Mouse (Mus musculus) hindlimb bud, embryonic 11.5 days (tissue): ENCODE measurements around the gene Cntn5.

ENCODE experiments used
- DNase-seq: peaks from one replicate; pipeline ENCODE4 v3.0.0-alpha.2; 2012; ENCODE audit warnings: low read depth, low spot score; ENCODE audit errors: extremely low spot score

The Cntn5 gene

DNA sequence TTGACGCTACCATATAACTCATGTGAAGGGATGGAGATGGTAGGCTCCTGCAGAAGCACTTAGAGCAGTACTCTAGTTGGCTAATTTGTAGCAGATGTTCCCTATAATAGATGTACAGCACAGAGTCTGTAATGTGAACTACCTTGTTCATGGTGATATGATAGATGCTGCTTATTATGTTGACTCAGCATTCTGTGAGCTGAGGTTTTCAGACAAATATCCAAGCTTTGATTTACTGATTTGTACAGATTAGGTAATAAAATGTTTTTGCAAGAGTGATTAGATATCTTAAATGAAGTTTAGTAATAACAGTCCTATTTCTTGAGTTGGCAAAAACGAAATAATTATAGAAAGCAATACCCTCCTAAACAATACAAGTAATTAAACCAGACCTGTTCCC lies 1133.8 kb downstream of the Cntn5 start:
- no peak for DNase-seq

DNA sequence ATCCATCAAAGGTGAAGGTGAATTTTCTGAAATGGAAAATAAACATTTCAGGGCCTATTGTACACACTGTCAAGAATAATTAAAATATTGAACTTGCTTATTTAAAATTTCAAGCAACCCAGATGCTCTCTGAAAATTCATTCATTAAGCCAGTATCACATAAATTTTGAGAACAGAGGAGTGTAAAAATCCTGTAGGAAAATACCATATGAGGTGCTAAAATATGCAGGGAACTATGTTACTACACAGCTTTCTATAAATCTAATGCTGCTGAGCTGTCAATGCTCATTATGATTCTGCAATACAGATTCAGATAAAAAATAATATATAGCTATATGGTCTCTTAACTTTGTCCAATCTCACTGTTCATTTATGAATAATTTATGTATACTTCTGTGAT lies 1134.9 kb downstream of the Cntn5 start:
- no peak for DNase-seq

DNA sequence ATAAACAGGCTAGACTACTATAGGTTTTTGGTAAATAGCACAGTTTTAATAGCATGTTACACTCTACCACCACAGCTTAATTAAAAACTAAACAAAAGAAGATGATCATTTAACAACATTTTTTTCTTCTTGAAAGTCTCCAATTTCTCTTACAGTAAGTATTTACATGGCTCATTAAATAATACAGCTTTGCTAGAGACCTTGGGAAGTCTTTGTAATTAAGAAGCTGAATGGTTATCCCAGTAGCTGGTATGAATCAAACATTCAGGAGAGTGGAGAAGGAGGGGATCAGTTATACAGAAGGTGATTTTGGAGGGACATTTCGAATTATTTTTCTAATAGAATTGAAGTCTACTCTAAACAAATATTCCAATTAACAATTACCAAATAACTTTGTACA lies 1186.4 kb downstream of the Cntn5 start:
- DNase-seq = no peak

DNA sequence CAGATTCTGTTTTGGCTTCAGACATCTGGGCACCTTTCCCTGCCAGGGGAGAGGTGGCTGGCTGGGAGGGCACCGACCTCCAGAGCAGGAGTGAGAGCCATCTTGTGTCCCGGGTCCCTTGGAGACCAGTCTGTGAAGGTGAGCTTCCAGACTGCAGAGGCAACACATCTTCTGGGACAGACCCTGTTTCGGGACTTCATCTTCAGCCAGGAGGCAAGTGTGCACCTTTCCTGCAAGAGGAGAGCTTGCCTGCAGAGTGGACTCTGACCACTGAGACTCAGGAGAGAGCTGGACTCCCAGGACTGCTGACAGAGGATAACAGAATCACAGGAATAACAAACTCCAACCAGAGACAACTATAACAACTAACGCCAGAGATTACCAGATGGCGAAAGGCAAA lies 1195.9 kb downstream of the Cntn5 start:
- no peak for DNase-seq

DNA sequence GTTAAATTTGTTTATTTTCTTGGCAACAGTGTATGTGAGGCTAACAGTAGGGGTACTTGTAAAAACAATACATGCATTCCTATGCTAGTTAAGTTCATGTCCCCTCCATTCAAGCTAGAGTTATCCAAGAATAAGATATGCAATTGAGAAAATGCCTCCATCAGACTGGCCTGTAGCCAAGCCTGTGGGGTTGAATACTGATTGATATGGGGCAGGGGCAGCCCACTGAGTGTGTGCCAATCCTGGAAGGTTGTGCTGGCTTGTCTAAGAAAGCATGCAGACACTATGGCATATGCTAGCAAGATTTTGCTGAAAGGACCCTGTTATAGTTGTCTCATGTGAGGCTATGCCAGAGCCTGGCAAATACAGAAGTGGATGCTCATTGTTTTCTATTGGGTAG lies 1196.8 kb downstream of the Cntn5 start:
- DNase-seq = no peak

DNA sequence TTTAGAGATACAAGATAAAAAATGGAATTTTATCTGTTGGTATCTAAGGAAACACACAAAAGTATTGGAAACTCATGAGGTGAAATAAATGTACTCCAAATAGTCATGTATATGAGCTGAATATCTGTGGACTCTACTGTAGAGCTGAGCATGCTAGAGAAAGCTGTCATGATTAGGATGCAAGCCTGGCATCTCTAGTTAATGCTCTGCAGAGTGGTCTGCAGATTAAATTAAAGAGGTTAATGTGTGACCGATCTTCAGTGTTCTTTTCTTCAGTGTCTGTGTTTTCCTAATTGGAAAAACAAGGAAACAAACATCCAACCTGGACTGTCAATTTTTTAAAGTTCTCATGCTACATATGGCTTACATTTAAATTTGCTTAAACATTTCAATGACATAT lies 1199.4 kb downstream of the Cntn5 start:
- DNase-seq = no peak

DNA sequence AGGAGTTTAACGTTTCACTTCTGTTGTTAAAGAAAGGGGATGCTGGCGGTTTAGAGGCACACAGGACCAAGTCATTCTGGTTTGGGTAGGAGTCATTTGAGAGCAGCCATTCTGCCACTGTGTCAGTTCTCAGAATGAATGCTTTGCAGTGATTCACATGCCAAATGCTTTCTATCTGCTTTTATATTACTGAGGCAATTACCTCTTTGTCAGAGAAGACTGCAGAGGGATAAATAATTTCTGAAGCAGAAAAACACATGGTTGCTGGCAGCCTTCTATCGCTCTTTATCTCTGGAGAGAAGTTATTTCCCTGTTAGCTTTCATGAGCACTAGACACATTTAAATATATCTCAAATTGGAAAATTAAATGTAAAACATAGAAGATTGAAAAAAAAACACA lies 1207.9 kb downstream of the Cntn5 start:
- no peak for DNase-seq

DNA sequence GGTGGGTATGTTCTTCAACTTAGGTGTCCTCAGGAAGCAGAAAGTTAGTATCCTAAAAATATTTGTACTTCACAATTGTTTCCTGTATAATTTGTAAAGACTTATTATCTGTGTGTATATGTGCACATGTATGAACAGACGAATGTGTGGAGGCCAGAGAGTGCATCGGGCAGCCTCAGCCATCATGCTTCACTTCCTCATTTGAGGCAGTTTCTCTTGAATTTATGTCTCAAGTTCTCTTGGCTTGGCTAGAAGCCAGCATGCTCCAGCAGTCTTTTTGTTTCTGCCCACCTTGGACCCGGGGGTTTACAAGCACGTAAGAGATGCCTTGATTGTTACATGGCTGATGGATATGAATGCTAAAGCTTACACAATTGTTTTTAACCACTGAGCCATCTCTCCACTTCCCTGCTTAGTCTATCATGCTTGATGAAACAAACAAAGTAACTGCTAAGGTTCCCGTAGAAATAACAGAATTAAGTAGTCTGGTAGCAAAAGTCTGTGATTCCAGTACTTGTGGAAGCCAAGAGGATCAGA lies 1222.2 kb downstream of the Cntn5 start:
- DNase-seq = no peak

DNA sequence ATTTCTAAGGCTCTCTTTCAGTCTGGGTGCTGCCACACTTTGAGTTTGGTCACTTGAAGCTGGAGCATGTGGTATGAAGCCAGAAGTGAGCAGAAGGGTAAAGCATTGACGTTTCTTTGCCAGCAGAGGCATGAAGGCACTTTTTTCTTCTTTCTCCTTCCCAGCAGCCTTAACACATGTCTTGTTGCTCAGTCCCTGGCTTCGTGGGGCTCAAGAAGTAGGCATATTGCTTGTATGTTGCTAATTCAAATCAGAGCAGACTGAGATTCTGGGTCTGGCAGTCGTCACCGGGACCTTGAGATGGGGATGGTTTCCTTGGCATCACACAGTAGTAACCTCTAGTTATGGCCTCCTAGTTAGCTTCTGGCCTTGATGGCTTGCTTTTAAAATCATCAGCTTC lies 1228.5 kb downstream of the Cntn5 start:
- no peak for DNase-seq

DNA sequence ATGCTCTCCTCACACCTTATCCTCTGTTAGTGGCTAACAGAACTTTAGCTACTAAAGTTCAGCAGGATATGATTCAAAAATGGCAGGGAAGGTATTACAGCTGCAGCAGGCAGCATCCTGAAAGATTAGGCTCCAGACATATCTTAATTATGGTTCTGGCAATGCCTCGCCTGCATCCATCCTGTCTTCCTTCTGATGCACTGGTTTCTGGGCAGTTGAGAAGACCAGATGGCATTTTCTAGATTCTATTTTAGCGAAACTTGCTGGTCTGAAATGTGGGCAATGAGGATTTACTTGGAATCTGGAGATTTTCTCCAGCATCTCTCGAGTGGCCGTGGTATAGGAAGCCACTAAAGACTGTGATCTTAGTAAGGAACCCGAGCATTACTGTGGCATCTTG lies 1230.0 kb downstream of the Cntn5 start:
- no peak for DNase-seq

DNA sequence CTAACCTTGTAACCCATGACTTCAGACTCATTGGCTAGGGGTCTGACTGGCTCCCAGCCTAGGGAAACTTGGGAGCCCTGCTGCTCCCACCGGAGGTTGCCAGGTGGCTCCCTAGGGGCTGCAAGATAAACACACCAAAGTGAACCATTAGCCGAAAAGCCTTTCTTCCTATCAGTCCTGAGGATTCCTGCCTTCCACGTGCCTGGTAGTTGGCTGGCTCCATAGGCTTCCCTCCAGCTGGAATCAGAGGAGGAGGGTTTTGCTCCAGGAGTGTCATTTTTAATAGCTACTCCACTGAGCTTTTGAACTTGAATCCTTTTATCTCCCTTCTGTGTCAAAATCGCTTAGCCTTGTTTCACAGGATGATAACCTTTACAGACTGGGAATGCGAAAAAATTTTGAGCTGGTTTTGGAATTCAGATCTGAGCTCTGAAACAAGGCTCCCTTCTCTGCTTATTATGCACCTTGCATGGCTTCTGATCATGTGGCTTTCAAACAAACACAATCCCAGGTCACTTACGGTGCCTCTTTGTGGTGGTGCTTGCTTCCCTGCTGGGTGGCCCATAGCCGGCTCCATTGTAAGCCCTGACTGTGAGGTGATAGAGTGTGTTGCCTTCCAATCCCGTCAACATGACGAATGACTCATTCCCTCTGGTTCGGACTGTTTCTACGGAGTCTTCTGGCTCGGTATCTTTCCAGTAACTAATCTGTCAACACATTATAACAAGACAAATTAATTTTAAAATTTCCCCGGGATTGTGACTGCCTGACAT lies 1231.1 kb downstream of the Cntn5 start:
- DNase-seq = no peak

DNA sequence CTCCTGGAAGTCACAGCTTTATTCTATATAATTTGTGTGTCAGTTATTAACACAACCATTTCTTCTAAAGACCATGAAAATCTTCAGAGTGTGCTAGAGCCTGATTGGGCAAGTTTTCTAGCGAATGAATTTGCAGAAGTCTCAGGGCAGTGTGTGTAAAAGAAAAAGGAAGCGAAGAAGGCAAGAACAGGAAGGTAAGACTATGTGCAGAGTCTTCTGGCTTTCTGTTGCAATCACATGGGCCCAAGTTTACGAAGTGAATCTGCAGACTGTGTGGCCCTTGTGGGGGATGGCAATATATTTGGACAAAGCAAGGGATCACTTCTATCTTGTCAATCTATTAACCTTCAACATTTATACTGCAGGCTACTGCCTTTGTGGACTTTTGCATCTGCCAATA lies 1251.1 kb downstream of the Cntn5 start:
- no peak for DNase-seq

DNA sequence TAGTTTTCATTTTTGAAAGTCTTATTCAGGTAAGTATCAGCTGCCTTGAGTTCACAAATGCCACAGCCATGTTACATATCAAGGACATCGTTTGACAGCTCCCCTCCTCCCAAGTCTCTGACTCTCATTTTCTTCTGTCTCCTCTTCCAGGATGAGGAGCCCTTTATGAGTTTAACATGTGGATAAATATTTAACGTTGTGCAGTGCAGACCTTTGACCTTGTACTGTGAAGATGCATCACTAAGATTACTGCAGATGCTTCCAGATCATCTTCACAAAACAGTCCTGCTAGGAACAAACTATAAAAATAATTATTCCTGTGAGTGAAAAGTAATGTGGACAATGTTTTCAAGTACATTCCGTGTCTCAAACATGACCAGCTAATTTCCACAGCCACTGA lies 1257.2 kb downstream of the Cntn5 start:
- DNase-seq = no peak

DNA sequence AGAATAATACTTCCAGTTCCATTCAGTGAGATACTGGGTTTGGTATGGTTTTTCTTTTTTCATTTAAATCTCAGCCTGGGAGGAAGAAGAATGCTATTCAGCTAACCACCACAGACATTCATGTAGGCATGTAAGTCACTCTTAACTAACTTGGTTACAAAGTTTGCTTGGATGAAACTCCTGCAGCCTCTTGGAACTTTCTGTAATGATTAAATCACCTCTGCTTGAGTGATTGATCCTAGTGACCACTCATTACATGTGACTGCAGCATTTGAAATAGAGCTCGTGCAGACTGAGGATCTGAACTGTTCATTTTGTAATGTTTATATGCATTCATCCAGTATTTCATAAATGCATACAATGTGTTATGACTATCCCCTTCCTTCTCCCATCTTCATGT lies 1258.3 kb downstream of the Cntn5 start:
- no peak for DNase-seq
